Mouse (Mus musculus) bone marrow macrophage, adult 2 months (primary cell): ENCODE data around the gene Rassf2.

Experiments
- CTCF ChIP-seq: IDR thresholded peaks from 2 replicates; pipeline ENCODE4 v1.5.1; 2012; ENCODE audit warnings: low read depth, mild to moderate bottlenecking, low read length, moderate library complexity
- POLR2A ChIP-seq: IDR thresholded peaks from 2 replicates; pipeline ENCODE4 v1.6.1; 2012; ENCODE audit warnings: mild to moderate bottlenecking, low read depth, low read length, borderline replicate concordance

GRCm38 (mm10) chr2:132053824-132054223 lies 23.8 kb upstream of the Rassf2 start:
- no peak for TF ChIP-seq CTCF
- TF ChIP-seq POLR2A: no peak
